Mouse (Mus musculus): ENCODE data around the gene Pou2f3. TPM values are rescaled to one million over a fixed set of nuclear protein-coding genes. Genes with fewer than 3 reads are reported as not detected.

Gene Pou2f3
- polyA plus RNA-seq, 1 experiment = not detected

GRCm38 (mm10) chr9:43239712-43240593 lies 29.8 kb upstream of the Pou2f3 start, which contains the start of gene Oaf:
TSS of gene Oaf (minus strand) at chr9:43239911.
- peak within 1 kb of the TSS; percentile 62 for H3ac ChIP-seq (ENCODE audit: control insufficient read depth, insufficient read length)
- H3K36me3 ChIP-seq (ENCODE audit: control insufficient read depth, insufficient read depth) = no peaks in the 10 kb centered on the region
- H3K79me2 ChIP-seq (ENCODE audit: control insufficient read depth, insufficient read depth) = peaks cover 6% of the 10 kb centered on the region
- peak within 1 kb of the TSS; percentile 73 for H3K4me2 ChIP-seq (ENCODE audit: low read depth)
- no peaks in the 10 kb centered on the region for H3K27me3 ChIP-seq (ENCODE audit: control insufficient read depth, insufficient read depth, insufficient read length)
- peak within 1 kb of the TSS; percentile 65 for H3K4me3 ChIP-seq
- TF ChIP-seq TCF3 (IDR thresholded peaks at IDR 0.05; ENCODE audit: insufficient read length, low read depth) = no peak
- TF ChIP-seq REST (IDR thresholded peaks at IDR 0.05; ENCODE audit: insufficient read depth, insufficient read length) = no peak
- TF ChIP-seq POLR2A (IDR thresholded peaks at IDR 0.05; ENCODE audit: insufficient read length, low read depth) = peak; percentile 69
- peak; percentile 24 for TF ChIP-seq USF1 (IDR thresholded peaks at IDR 0.05; ENCODE audit: low read depth)

GRCm38 (mm10) chr9:43238631-43239545 lies 28.7 kb upstream of the Pou2f3 start:
- H3K36me3 ChIP-seq (ENCODE audit: control insufficient read depth, insufficient read depth) = no peaks in the 10 kb centered on the region
- H3K79me2 ChIP-seq (ENCODE audit: control insufficient read depth, insufficient read depth) = peaks cover 6% of the 10 kb centered on the region
- no peaks in the 10 kb centered on the region for H3K27me3 ChIP-seq (ENCODE audit: control insufficient read depth, insufficient read depth, insufficient read length)
- peak overlapping the region; percentile 62 for H3ac ChIP-seq (ENCODE audit: control insufficient read depth, insufficient read length)
- TF ChIP-seq MYOG (IDR thresholded peaks at IDR 0.05; ENCODE audit: control insufficient read depth in 1 of 3, insufficient read depth in 1 of 3, insufficient read length in 2 of 3, low read depth in 2 of 3) = peak in 1 of 3 experiments; percentile 31
- TF ChIP-seq MYOD1 (IDR thresholded peaks at IDR 0.05; ENCODE audit: control insufficient read depth in 1 of 3, insufficient read length in 2 of 3, low read depth in 2 of 3) = peak in 1 of 3 experiments; percentile 6
- TF ChIP-seq TCF12 (IDR thresholded peaks at IDR 0.05; ENCODE audit: insufficient read depth, poor library complexity, severe bottlenecking) = no peak
- H3K4me2 ChIP-seq (ENCODE audit: low read depth) = peak overlapping the region; percentile 73
- H3K4me3 ChIP-seq = peak overlapping the region; percentile 65

- TF ChIP-seq POLR2A (IDR thresholded peaks at IDR 0.05; ENCODE audit: insufficient read length, low read depth) (no peak), MYOD1 (IDR thresholded peaks at IDR 0.05; ENCODE audit: control insufficient read depth in 1 of 3, insufficient read length in 2 of 3, low read depth in 2 of 3) (no peak), TCF3 (IDR thresholded peaks at IDR 0.05; ENCODE audit: insufficient read length, low read depth) (no peak), POLR2AphosphoS2 (IDR thresholded peaks at IDR 0.05; ENCODE audit: insufficient read length, low read depth) (no peak), MAX (IDR thresholded peaks at IDR 0.05; ENCODE audit: low read depth) (no peak), MYOG (IDR thresholded peaks at IDR 0.05; ENCODE audit: control insufficient read depth in 1 of 3, insufficient read depth in 1 of 3, insufficient read length in 2 of 3, low read depth in 2 of 3) (no peak), TCF12 (IDR thresholded peaks at IDR 0.05; ENCODE audit: insufficient read depth, poor library complexity, severe bottlenecking) (no peak), CEBPB (IDR thresholded peaks at IDR 0.05; ENCODE audit: insufficient read depth, poor library complexity, severe bottlenecking) (no peak), REST (IDR thresholded peaks at IDR 0.05; ENCODE audit: insufficient read depth, insufficient read length) (no peak), USF1 (IDR thresholded peaks at IDR 0.05; ENCODE audit: low read depth) (no peak), E2F4 (IDR thresholded peaks at IDR 0.05; ENCODE audit: insufficient read depth) (no peak), SRF (IDR thresholded peaks at IDR 0.05; ENCODE audit: control insufficient read depth, insufficient read length, low read depth) (no peak)
- Histone ChIP-seq H3K79me2 (ENCODE audit: control insufficient read depth, insufficient read depth) (peaks cover 6% of the 10 kb centered on the region), H3K4me3 (peak overlapping the region; percentile 65), H3K36me3 (ENCODE audit: control insufficient read depth, insufficient read depth) (no peaks in the 10 kb centered on the region), H3K27me3 (ENCODE audit: control insufficient read depth, insufficient read depth, insufficient read length) (no peaks in the 10 kb centered on the region), H3ac (ENCODE audit: control insufficient read depth, insufficient read length) (no peak overlapping the region), H3K4me2 (ENCODE audit: low read depth) (peak overlapping the region; percentile 73)
Measured at GRCm38 (mm10) chr9:43238167-43238566, 28.0 kb upstream of the Pou2f3 start.

- Histone ChIP-seq H3K4me3 (peak overlapping the region; percentile 65), H3K79me2 (ENCODE audit: control insufficient read depth, insufficient read depth) (peaks cover 6% of the 10 kb centered on the region), H3K4me2 (ENCODE audit: low read depth) (peak overlapping the region; percentile 73), H3K36me3 (ENCODE audit: control insufficient read depth, insufficient read depth) (no peaks in the 10 kb centered on the region), H3K27me3 (ENCODE audit: control insufficient read depth, insufficient read depth, insufficient read length) (no peaks in the 10 kb centered on the region), H3ac (ENCODE audit: control insufficient read depth, insufficient read length) (no peak overlapping the region)
- TF ChIP-seq POLR2A (IDR thresholded peaks at IDR 0.05; ENCODE audit: insufficient read length, low read depth) (no peak), TCF12 (IDR thresholded peaks at IDR 0.05; ENCODE audit: insufficient read depth, poor library complexity, severe bottlenecking) (no peak)
Measured at GRCm38 (mm10) chr9:43237111-43237775, 27.1 kb upstream of the Pou2f3 start.

- Histone ChIP-seq H3K36me3 (ENCODE audit: control insufficient read depth, insufficient read depth) (no peaks in the 10 kb centered on the region), H3ac (ENCODE audit: control insufficient read depth, insufficient read length) (no peak overlapping the region), H3K27me3 (ENCODE audit: control insufficient read depth, insufficient read depth, insufficient read length) (no peaks in the 10 kb centered on the region), H3K4me2 (ENCODE audit: low read depth) (no peak overlapping the region), H3K4me3 (no peak overlapping the region), H3K79me2 (ENCODE audit: control insufficient read depth, insufficient read depth) (peaks cover 6% of the 10 kb centered on the region)
- TF ChIP-seq POLR2A (IDR thresholded peaks at IDR 0.05; ENCODE audit: insufficient read length, low read depth) (no peak), REST (IDR thresholded peaks at IDR 0.05; ENCODE audit: insufficient read depth, insufficient read length) (no peak), MYOD1 (IDR thresholded peaks at IDR 0.05; ENCODE audit: control insufficient read depth in 1 of 3, insufficient read length in 2 of 3, low read depth in 2 of 3) (no peak), TCF12 (IDR thresholded peaks at IDR 0.05; ENCODE audit: insufficient read depth, poor library complexity, severe bottlenecking) (no peak), POLR2AphosphoS2 (IDR thresholded peaks at IDR 0.05; ENCODE audit: insufficient read length, low read depth) (no peak), MYOG (IDR thresholded peaks at IDR 0.05; ENCODE audit: control insufficient read depth in 1 of 3, insufficient read depth in 1 of 3, insufficient read length in 2 of 3, low read depth in 2 of 3) (no peak), USF1 (IDR thresholded peaks at IDR 0.05; ENCODE audit: low read depth) (no peak), SRF (IDR thresholded peaks at IDR 0.05; ENCODE audit: control insufficient read depth, insufficient read length, low read depth) (no peak), TCF3 (IDR thresholded peaks at IDR 0.05; ENCODE audit: insufficient read length, low read depth) (no peak), E2F4 (IDR thresholded peaks at IDR 0.05; ENCODE audit: insufficient read depth) (no peak), MAX (IDR thresholded peaks at IDR 0.05; ENCODE audit: low read depth) (no peak), CEBPB (IDR thresholded peaks at IDR 0.05; ENCODE audit: insufficient read depth, poor library complexity, severe bottlenecking) (no peak)
Measured at GRCm38 (mm10) chr9:43236576-43236975, 26.4 kb upstream of the Pou2f3 start.

Data from myocyte (in vitro differentiated cells).